Mouse (Mus musculus) midbrain, postnatal 0 days (tissue): ENCODE measurements around the gene Emilin2. TPM values are rescaled to one million over a fixed set of nuclear protein-coding genes. Genes with fewer than 3 reads are reported as not detected.

ENCODE experiments used
- ATAC-seq: fragments of 200-750 bp; cut with Nextera tagmentation; 2 replicates; pipeline ENCODE4 v1.8.0; 2017; ENCODE audit warnings: moderate number of reproducible peaks, mild to moderate bottlenecking, moderate TSS enrichment, moderate library complexity; ENCODE audit not compliant: low FRiP score
- DNase-seq: peaks from one replicate; pipeline ENCODE4 v3.0.0-alpha.2; 2015; ENCODE audit warnings: low spot score
- H3K27ac ChIP-seq: fragments of 300-500 bp; sonication (generic); 2 replicates; pipeline ENCODE4 v1.5.1; 2014; ENCODE audit warnings: low read depth, mild to moderate bottlenecking, low read length, mixed read lengths
- H3K27me3 ChIP-seq: fragments of 300-500 bp; sonication (generic); 2 replicates; pipeline ENCODE4 v1.6.1; 2014; ENCODE audit warnings: low read length, control low read depth, mixed read lengths; ENCODE audit not compliant: insufficient read depth
- H3K36me3 ChIP-seq: fragments of 300-500 bp; sonication (generic); 2 replicates; pipeline ENCODE4 v1.6.1; 2014; ENCODE audit warnings: low read length, control low read depth, mixed read lengths; ENCODE audit not compliant: insufficient read depth
- H3K4me1 ChIP-seq: fragments of 300-500 bp; sonication (generic); 2 replicates; pipeline ENCODE4 v1.6.1; 2014; ENCODE audit warnings: mild to moderate bottlenecking, control low read depth, antibody characterized with exemption, low read length, mixed read lengths; ENCODE audit not compliant: insufficient read depth
- H3K4me2 ChIP-seq: fragments of 300-500 bp; sonication (generic); 2 replicates; pipeline ENCODE4 v1.6.1; 2014; ENCODE audit warnings: low read depth, mild to moderate bottlenecking, low read length, mixed read lengths; ENCODE audit not compliant: poor library complexity, severe bottlenecking
- H3K4me3 ChIP-seq: fragments of 300-500 bp; sonication (generic); 2 replicates; pipeline ENCODE4 v1.5.1; 2014; ENCODE audit warnings: low read depth, mild to moderate bottlenecking, low read length, moderate library complexity
- H3K9ac ChIP-seq: fragments of 300-500 bp; sonication (generic); replicated peaks from 2 replicates; pipeline ENCODE4 v1.6.1; 2014; ENCODE audit warnings: mild to moderate bottlenecking, low read length, moderate library complexity, mixed read lengths; ENCODE audit not compliant: poor library complexity, severe bottlenecking
- H3K9me3 ChIP-seq: fragments of 300-500 bp; sonication (generic); 2 replicates; pipeline ENCODE4 v1.6.1; 2016; ENCODE audit warnings: low read length, control low read depth
- CTCF ChIP-seq: IDR thresholded peaks from 2 replicates; pipeline ENCODE4 v1.5.1; 2016; ENCODE audit warnings: antibody characterized with exemption, mild to moderate bottlenecking
- WGBS: fragments of 180-500 bp; shearing (Covaris S2); extraction: QIAGEN DNeasy Blood & Tissue Kit; methylation state at CpG from one replicate; pipeline ENCODE4 v1.1.7; 2014; 5-methylcytosine and 5-hydroxymethylcytosine counted together
- polyA plus RNA-seq: library from polyadenylated mRNA; unstranded; fragments of >200 nt; fragmentation: Nextera tagmentation; extraction: Ambion mirVana; gene quantifications from 2 replicates; pipeline ENCODE4 v1.2.1, GENCODE M21; 2015
- total RNA-seq: library from RNA; depleted of rRNA; stranded (reverse); fragments of >200 nt; gene quantifications from 2 replicates; pipeline ENCODE4 v1.2.3, GENCODE M21; 2014

The Emilin2 gene
- total and polyA plus RNA-seq, 2 experiments from 2014 or later = 0.93 to 1.9 TPM

- WGBS = 92% methylated on average over 7 of the region's 7 CpGs
- DNase-seq (no peak), ATAC-seq (no peak)
These were observed 69.1 kb downstream of the Emilin2 start for GRCm38 (mm10) chr17:71242666-71243065.

GRCm38 (mm10) chr17:71240811-71241210 lies 71.0 kb downstream of the Emilin2 start:
- Histone ChIP-seq H3K27me3 (no peaks in the 10 kb centered on the region), H3K27ac (no peak overlapping the region), H3K36me3 (peaks cover 68% of the 10 kb centered on the region), H3K9me3 (no peaks in the 10 kb centered on the region), H3K4me2 (no peak overlapping the region), H3K9ac (no peak overlapping the region), H3K4me3 (no peak overlapping the region), H3K4me1 (no peaks in the 10 kb centered on the region)
- DNase-seq (no peak), ATAC-seq (no peak)
- 94% methylated on average over 9 of the region's 9 CpGs for WGBS
- no peak for TF ChIP-seq CTCF

More at GRCm38 (mm10) chr17:71242666-71243065, 69.1 kb downstream of the Emilin2 start:
- Histone ChIP-seq H3K4me2 (no peak overlapping the region), H3K27ac (no peak overlapping the region), H3K36me3 (peaks cover 71% of the 10 kb centered on the region), H3K27me3 (no peaks in the 10 kb centered on the region), H3K4me3 (no peak overlapping the region), H3K9me3 (no peaks in the 10 kb centered on the region), H3K4me1 (no peaks in the 10 kb centered on the region), H3K9ac (no peak overlapping the region)
- no peak for TF ChIP-seq CTCF

- Histone ChIP-seq H3K36me3 (peaks cover 55% of the 10 kb centered on the region), H3K9ac (no peak overlapping the region), H3K4me2 (no peak overlapping the region), H3K4me3 (no peak overlapping the region), H3K4me1 (no peaks in the 10 kb centered on the region), H3K27ac (no peak overlapping the region), H3K27me3 (no peaks in the 10 kb centered on the region), H3K9me3 (no peaks in the 10 kb centered on the region)
- ATAC-seq = no peak
- whole genome bisulfite sequencing = 97% methylated on average over 7 of the region's 7 CpGs
- DNase-seq = no peak
- no peak for TF ChIP-seq CTCF
These were observed 73.3 kb downstream of the Emilin2 start for GRCm38 (mm10) chr17:71238494-71238893.

GRCm38 (mm10) chr17:71235229-71235958 lies 76.4 kb downstream of the Emilin2 start:
- Histone ChIP-seq H3K9me3 (no peaks in the 10 kb centered on the region), H3K27me3 (no peaks in the 10 kb centered on the region), H3K27ac (no peak overlapping the region), H3K9ac (no peak overlapping the region), H3K36me3 (peaks cover 32% of the 10 kb centered on the region), H3K4me2 (no peak overlapping the region), H3K4me1 (no peaks in the 10 kb centered on the region), H3K4me3 (no peak overlapping the region)
- WGBS = 87% methylated on average over 12 of the region's 12 CpGs
- ATAC-seq (no peak), DNase-seq (no peak)
- TF ChIP-seq CTCF = no peak

DNA sequence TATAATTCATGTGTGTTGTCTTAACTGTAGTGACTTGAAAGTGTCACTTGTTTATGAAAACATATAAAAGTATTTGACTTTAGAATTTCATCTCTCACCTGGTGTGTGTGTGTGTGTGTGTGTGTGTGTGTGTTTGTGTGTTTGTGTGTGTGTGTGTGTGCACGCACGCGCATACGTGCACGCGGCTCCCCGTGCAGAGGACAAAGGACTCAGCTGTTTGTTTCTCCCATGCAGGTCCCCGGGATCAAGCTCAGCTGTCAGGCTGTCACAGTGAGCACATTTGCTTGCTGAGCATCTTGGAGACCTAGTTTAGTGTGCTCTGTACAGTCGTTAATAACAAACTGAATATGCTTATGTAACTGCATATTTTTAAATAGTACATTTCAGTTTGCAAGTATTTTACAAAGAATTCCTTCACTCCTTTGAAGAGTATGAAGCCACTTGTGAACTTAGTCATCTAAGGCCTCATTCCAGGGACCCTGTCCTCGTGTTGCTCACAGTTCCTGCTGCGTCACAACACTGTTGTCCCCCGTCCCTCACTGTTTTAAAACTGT lies 77.7 kb downstream of the Emilin2 start:
- Histone ChIP-seq H3K4me1 (no peaks in the 10 kb centered on the region), H3K27me3 (no peaks in the 10 kb centered on the region), H3K9me3 (no peaks in the 10 kb centered on the region), H3K36me3 (peaks cover 30% of the 10 kb centered on the region), H3K27ac (no peak overlapping the region), H3K4me2 (no peak overlapping the region), H3K4me3 (no peak overlapping the region), H3K9ac (no peak overlapping the region)
- DNase-seq (no peak), ATAC-seq (no peak)
- TF ChIP-seq CTCF = no peak
- WGBS = 92% methylated on average over 12 of the region's 12 CpGs

DNA sequence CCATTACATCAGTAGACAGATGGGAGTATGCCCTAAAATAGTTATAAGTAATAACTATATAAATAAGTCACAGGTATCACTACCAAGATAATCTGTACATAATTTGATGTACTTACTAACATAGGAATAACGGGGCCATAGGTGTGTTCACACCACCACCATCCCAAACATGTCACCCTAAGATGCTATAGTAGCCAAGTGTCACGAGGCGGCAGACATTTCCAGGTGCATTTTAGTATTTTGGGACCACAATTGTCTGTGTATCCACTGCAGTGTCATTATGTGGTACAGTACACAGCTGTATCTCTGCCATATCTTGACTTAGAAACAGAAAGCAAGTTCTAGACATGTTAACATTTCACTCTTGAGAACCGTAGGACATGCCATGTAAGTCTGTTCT lies 78.6 kb downstream of the Emilin2 start:
- Histone ChIP-seq H3K4me1 (no peaks in the 10 kb centered on the region), H3K4me2 (no peak overlapping the region), H3K4me3 (no peak overlapping the region), H3K27ac (no peak overlapping the region), H3K27me3 (no peaks in the 10 kb centered on the region), H3K9me3 (no peaks in the 10 kb centered on the region), H3K9ac (no peak overlapping the region), H3K36me3 (peaks cover 25% of the 10 kb centered on the region)
- DNase-seq (no peak), ATAC-seq (no peak)
- TF ChIP-seq CTCF = no peak
- WGBS = 97% methylated on average over 4 of the region's 4 CpGs
